Mouse (Mus musculus) heart, embryonic 15.5 days (tissue): Measurements from ENCODE around the gene Lnpep. TPM values are rescaled to one million over a fixed set of nuclear protein-coding genes. Genes with fewer than 3 reads are reported as not detected.
"Not testable (repeated sequence)": the region's sequence is repeated elsewhere in the genome, so short reads cannot be mapped to it uniquely, and the experiment has no call there.

Experiments
- ATAC-seq: fragments of 200-750 bp; cut with Nextera tagmentation; replicated peaks from 2 replicates; pipeline ENCODE4 v1.8.0; 2017; ENCODE audit warnings: low read depth, moderate TSS enrichment; ENCODE audit not compliant: insufficient number of reproducible peaks, insufficient read depth, low FRiP score
- H3K27ac ChIP-seq: fragments of 300-500 bp; sonication (generic); 2 replicates; pipeline ENCODE4 v1.5.1; 2015; ENCODE audit warnings: mild to moderate bottlenecking, inconsistent platforms
- H3K27me3 ChIP-seq: fragments of 300-500 bp; sonication (generic); 2 replicates; pipeline ENCODE4 v1.6.1; 2015; ENCODE audit warnings: inconsistent platforms
- H3K36me3 ChIP-seq: fragments of 300-500 bp; sonication (generic); 2 replicates; pipeline ENCODE4 v1.6.1; 2015; ENCODE audit warnings: mild to moderate bottlenecking, inconsistent platforms
- H3K4me1 ChIP-seq: fragments of 300-500 bp; sonication (generic); replicated peaks from 2 replicates; pipeline ENCODE4 v1.6.1; 2015; ENCODE audit warnings: inconsistent platforms
- H3K4me2 ChIP-seq: fragments of 300-500 bp; sonication (generic); 2 replicates; pipeline ENCODE4 v1.6.1; 2015; ENCODE audit warnings: inconsistent platforms, mild to moderate bottlenecking, moderate library complexity
- H3K4me3 ChIP-seq: fragments of 300-500 bp; sonication (generic); 2 replicates; pipeline ENCODE4 v1.5.1; 2015; ENCODE audit warnings: mild to moderate bottlenecking, inconsistent platforms
- H3K9ac ChIP-seq: fragments of 300-500 bp; sonication (generic); 2 replicates; pipeline ENCODE4 v1.6.1; 2015; ENCODE audit warnings: mild to moderate bottlenecking, inconsistent platforms
- H3K9me3 ChIP-seq: fragments of 300-500 bp; sonication (generic); replicated peaks from 2 replicates; pipeline ENCODE4 v1.6.1; 2016; ENCODE audit warnings: inconsistent platforms
- WGBS: fragments of 180-500 bp; shearing (Covaris S2); methylation state at CpG from one replicate; pipeline ENCODE4 v1.1.7; 2015; ENCODE audit warnings: mixed read lengths; 5-methylcytosine and 5-hydroxymethylcytosine counted together
- polyA plus RNA-seq: library from polyadenylated mRNA; unstranded; fragments of >200 nt; fragmentation: Nextera tagmentation; extraction: Ambion mirVana; gene quantifications from 2 replicates; pipeline ENCODE4 v1.2.1, GENCODE M21; 2015

Gene Lnpep
- polyA plus RNA-seq, 1 experiment from 2014 or later: 12.3 TPM

DNA sequence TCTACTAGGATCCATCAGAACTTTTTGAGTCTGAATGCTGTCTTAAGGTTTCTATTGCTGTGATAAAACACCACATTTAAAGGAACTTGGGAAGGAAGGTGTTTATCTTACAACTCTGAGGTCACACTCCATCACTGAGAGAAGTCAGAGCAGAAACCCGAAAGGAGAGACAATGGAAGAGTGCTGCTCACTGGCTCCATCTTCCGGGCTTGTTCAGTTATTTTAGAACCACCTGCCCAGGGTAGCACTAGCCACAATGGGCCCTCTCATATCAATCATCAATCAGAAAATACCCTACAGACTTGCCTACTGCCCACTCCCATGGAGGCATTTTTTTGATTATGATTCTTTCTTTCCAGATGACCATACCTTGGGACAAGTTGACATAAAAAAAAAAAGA, 41.0 kb downstream of the Lnpep start:
- Histone ChIP-seq H3K36me3 (no peaks in the 10 kb centered on the region), H3K4me1 (peaks cover 9% of the 10 kb centered on the region), H3K4me2 (no peak overlapping the region), H3K4me3 (no peak overlapping the region), H3K9ac (no peak overlapping the region), H3K27ac (no peak overlapping the region), H3K27me3 (no peaks in the 10 kb centered on the region), H3K9me3 (no peaks in the 10 kb centered on the region)
- no peak for ATAC-seq
- WGBS: 53% methylated on average over 2 of the region's 2 CpGs

DNA sequence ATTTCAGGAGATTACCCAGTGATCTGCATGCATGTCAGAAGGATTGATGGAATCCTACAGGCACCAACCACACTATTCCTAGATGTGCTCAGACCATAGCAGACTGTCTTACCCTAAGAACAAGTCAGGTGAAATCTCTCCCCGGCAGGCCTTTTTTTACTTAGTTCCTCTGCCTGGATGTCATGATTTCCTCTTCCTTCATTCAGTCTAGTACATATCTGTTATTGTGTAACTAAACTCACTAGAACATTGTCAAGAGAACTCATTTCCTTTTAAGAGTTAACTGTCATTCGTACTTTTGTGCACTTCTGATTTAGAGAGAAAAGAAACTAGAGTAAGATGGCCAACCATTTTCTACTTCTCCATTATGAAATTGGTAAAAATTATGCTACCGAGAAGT, 43.6 kb downstream of the Lnpep start:
- WGBS: 81% methylated on average over 3 of the region's 3 CpGs
- Histone ChIP-seq H3K27ac (no peak overlapping the region), H3K27me3 (no peaks in the 10 kb centered on the region), H3K9ac (no peak overlapping the region), H3K4me2 (no peak overlapping the region), H3K4me3 (no peak overlapping the region), H3K9me3 (no peaks in the 10 kb centered on the region), H3K4me1 (peaks cover 14% of the 10 kb centered on the region), H3K36me3 (peaks cover 9% of the 10 kb centered on the region; the same call in 1 of the 2 replicates)
- no peak for ATAC-seq

DNA sequence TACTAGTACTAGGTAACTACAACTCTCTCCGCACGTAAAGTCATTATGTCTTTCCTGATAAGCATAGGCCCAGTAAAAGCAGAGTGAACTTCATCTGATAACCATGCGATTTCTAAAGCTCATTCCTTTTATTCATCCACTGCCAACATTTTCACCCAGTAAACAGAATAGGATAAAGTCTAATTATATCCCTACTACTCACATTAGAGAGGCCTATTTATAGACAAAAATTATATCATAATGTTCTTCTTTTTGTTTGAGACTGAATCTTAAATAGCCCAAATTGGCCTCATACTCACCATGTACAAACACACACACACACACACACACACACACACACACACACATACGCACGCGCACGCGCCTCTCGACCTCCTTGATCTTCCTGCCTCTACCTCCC, 48.5 kb downstream of the Lnpep start:
- Histone ChIP-seq H3K4me1 (peaks cover 16% of the 10 kb centered on the region), H3K9me3 (no peaks in the 10 kb centered on the region), H3K4me2 (no peak overlapping the region; the same call in 1 of the 2 replicates), H3K36me3 (peaks cover 38% of the 10 kb centered on the region; the same call in 1 of the 2 replicates), H3K4me3 (no peak overlapping the region), H3K27ac (peak overlapping the region; percentile 59), H3K27me3 (no peaks in the 10 kb centered on the region), H3K9ac (no peak overlapping the region)
- no peak for ATAC-seq
- 80% methylated on average over 9 of the region's 9 CpGs for WGBS

DNA sequence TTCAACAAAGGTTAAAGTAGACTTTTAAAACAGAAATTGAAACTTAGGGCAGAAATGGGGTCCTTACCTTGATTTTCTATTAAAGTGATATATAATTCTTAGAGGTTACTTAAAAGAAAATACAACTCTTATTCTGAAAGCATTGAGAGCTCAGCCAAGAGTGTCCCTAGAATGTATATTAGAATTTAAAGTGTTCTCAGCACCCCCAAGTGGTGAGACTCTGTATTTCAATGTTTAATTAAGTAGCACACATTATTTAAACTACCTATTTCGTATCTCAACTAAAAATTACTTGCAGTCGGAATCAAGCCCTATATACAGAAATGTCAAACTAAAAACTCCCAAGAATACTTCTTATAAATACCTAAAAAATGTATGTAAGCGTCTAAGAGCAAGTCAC, 57.8 kb downstream of the Lnpep start:
- H3K4me3 ChIP-seq: no peak overlapping the region
- H3K4me1 ChIP-seq: no peaks in the 10 kb centered on the region
- H3K9ac ChIP-seq: no peak overlapping the region
- 50% methylated on average over 3 of the region's 3 CpGs for WGBS
- no peaks in the 10 kb centered on the region for H3K27me3 ChIP-seq
- no peak overlapping the region for H3K27ac ChIP-seq
- peaks cover 60% of the 10 kb centered on the region for H3K36me3 ChIP-seq
- no peak overlapping the region for H3K4me2 ChIP-seq
- ATAC-seq: no peak
- H3K9me3 ChIP-seq: no peaks in the 10 kb centered on the region

DNA sequence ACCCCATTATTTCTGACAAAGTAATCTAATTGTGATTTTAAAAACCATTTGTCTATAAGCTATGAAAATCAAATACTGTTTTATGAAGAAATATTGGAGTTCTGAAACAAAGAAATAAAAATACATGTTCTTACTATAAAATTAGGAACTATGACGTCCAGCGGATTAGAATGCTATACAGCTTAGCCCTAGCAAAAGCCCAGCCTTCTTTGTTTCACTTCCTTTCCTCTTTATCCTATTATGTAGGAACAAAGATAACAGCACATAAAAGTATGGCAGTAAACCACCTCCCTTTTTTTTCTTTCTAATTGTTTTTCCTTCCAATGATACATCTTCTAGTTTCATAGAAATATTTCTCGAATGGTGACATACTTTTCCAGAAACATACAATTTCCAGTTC, 75.9 kb downstream of the Lnpep start:
- Histone ChIP-seq H3K9ac (no peak overlapping the region), H3K9me3 (no peaks in the 10 kb centered on the region), H3K27me3 (no peaks in the 10 kb centered on the region), H3K36me3 (peaks cover 24% of the 10 kb centered on the region), H3K4me2 (no peak overlapping the region), H3K4me1 (no peaks in the 10 kb centered on the region), H3K27ac (no peak overlapping the region), H3K4me3 (no peak overlapping the region)
- ATAC-seq: no peak
- WGBS: 72% methylated on average over 3 of the region's 3 CpGs

DNA sequence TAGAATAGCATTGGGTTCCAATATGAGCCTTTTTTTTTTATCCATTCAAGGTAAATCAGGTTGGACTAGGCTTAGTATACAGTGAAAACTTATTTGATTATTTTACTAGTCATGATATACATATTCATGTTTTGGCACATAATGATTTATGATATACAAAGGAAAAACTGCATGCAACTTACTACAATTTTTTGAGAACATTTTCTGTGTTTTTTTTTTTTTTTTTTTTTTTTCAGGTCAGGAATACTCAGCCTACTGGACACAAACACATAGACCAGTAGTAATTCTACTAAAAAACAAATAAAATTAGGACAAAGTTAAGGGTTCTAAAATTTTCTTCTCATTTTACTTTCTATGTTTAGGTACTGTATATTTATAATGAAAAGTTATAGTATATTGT, 93.5 kb downstream of the Lnpep start:
- H3K4me3 ChIP-seq: no peak overlapping the region
- no peak overlapping the region for H3K27ac ChIP-seq
- no peak overlapping the region for H3K4me2 ChIP-seq
- H3K36me3 ChIP-seq: peaks cover 61% of the 10 kb centered on the region
- no peaks in the 10 kb centered on the region for H3K9me3 ChIP-seq
- H3K9ac ChIP-seq: no peak overlapping the region
- no peaks in the 10 kb centered on the region for H3K27me3 ChIP-seq
- no peak for ATAC-seq
- H3K4me1 ChIP-seq: no peaks in the 10 kb centered on the region

DNA sequence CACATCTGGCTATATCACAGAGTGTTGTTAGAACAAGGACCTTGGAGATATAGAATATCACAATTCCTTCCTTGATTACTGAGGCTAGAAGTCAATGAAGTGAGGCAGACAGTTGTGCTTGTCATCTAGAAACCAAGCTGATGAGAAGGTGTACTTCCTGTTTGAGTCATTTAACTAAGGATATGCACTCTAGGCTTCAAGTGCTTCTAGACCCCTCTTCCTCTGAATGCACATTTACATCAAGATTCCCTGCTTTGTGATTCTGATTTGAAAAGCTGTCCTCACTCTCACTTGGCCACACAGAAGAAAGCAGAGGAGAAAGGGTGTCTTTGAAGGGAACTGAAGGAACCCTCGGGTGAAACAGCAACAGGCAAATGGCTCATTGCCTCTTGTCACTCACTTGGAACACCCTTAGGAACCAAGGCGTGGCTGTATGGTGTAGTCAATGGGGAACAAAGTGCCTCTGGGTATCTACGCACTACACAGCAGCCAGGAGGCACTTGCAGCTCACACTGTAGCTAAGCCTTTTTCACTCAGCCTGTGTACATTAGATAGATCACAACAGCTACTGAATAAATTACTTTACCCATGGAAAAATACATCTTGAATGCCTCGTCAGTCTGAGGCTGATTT, 108.3 kb downstream of the Lnpep start:
- Histone ChIP-seq H3K27ac (no peak overlapping the region), H3K4me1 (no peaks in the 10 kb centered on the region), H3K36me3 (no peaks in the 10 kb centered on the region), H3K4me3 (no peak overlapping the region), H3K27me3 (no peaks in the 10 kb centered on the region), H3K4me2 (no peak overlapping the region), H3K9ac (no peak overlapping the region), H3K9me3 (no peaks in the 10 kb centered on the region)
- WGBS: 69% methylated on average over 4 of the region's 4 CpGs
- no peak for ATAC-seq

DNA sequence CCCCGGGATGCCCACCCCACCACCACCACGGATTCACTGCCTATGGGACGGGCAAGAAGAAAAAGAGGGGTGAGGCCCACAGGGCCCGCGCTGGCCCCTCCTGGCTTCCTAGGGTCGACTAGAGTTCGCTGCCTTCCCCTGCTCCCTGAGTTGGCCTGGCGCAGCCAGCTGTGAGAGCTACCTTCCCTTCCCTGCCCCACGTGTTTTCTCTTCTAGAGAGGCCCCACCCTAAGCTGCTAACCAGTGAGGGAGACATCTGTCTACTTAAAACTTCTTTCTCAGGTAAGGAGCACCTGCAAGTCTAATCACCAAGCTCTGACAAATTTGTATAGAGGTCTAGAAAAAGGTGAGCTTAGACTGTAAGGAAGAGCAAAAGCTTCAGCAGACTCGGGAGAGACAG, 118.2 kb downstream of the Lnpep start:
- H3K36me3 ChIP-seq: no peaks in the 10 kb centered on the region
- no peaks in the 10 kb centered on the region for H3K9me3 ChIP-seq
- H3K4me2 ChIP-seq: no peak overlapping the region
- 82% methylated on average over 10 of the region's 10 CpGs for WGBS
- no peak overlapping the region for H3K4me3 ChIP-seq
- no peak overlapping the region for H3K27ac ChIP-seq
- H3K4me1 ChIP-seq: no peaks in the 10 kb centered on the region
- H3K9ac ChIP-seq: no peak overlapping the region
- no peaks in the 10 kb centered on the region for H3K27me3 ChIP-seq
- no peak; the same call in 1 of the 2 replicates for ATAC-seq

DNA sequence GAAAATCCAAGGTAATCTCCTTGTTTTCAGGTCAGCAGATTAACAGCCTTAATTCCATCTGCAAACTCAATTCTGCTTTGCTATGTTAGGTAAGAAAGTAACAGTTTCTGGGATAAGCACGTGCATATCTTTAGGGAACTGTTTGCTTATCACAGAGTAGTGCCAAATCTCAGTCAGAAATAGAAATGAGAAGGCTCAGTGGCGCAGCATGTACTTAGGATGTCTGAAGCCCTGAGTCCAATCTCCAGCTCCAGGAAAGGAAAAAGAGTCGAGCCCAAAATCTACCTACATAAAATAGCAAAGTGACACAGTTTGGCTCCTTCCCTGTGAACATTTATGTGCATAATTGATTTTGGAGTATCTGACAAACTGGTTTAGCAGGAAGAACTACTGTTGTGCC, 125.6 kb downstream of the Lnpep start:
- Histone ChIP-seq H3K27ac (no peak overlapping the region), H3K9ac (no peak overlapping the region), H3K9me3 (no peaks in the 10 kb centered on the region), H3K27me3 (no peaks in the 10 kb centered on the region), H3K4me1 (peaks cover 10% of the 10 kb centered on the region; the same call in 1 of the 2 replicates), H3K4me3 (no peak overlapping the region), H3K36me3 (no peaks in the 10 kb centered on the region), H3K4me2 (no peak overlapping the region)
- ATAC-seq: no peak
- WGBS: 28% methylated on average over 3 of the region's 3 CpGs

DNA sequence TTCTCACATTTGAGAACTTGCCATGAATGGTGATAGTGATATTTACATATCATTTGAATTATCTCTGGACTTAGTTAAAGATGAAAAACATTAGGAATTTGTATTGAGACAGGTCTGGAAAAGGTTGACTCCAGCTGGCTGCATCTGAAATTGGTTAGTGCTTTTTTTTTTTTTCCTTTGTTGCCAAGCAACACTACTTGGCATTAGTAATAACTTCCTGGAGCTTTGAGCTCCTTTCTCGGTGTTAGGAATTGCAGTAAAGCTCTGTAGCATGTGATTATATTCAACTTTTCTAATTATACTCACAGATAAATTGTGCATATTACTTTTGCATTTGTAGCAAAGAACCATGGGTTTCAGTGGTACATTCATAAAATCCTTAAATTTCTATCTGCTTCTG, 126.0 kb downstream of the Lnpep start:
- Histone ChIP-seq H3K4me2 (no peak overlapping the region), H3K27ac (no peak overlapping the region), H3K4me3 (no peak overlapping the region), H3K36me3 (no peaks in the 10 kb centered on the region), H3K4me1 (peaks cover 10% of the 10 kb centered on the region; the same call in 1 of the 2 replicates), H3K9ac (no peak overlapping the region), H3K9me3 (no peaks in the 10 kb centered on the region), H3K27me3 (no peaks in the 10 kb centered on the region)
- no peak for ATAC-seq
- WGBS: 28% methylated on average over 1 of the region's 1 CpGs

DNA sequence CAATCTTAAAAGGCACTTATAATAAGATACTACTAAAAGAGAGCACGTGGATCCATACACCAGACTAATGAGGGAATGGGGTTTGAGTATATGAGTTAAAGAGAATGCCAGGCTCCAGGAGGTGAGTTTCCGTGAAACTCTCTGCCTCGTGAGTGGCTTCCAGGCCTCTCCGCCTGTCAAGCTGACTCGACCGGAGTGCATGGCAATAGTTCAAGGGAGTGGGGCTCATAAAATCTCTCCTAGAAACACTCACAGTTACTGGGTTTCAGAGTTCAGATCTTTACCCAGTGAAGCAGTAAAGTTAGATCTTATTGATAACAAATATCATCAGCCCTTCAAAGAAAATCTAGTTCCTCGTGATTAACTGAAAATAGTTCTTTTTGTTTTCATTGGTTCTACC, 128.1 kb downstream of the Lnpep start:
- H3K36me3 ChIP-seq: no peaks in the 10 kb centered on the region
- no peak overlapping the region for H3K27ac ChIP-seq
- H3K9ac ChIP-seq: no peak overlapping the region
- WGBS: 81% methylated on average over 7 of the region's 7 CpGs
- peaks cover 10% of the 10 kb centered on the region; the same call in 1 of the 2 replicates for H3K4me1 ChIP-seq
- H3K27me3 ChIP-seq: no peaks in the 10 kb centered on the region
- H3K4me2 ChIP-seq: no peak overlapping the region
- no peak for ATAC-seq
- H3K4me3 ChIP-seq: no peak overlapping the region
- no peaks in the 10 kb centered on the region for H3K9me3 ChIP-seq

DNA sequence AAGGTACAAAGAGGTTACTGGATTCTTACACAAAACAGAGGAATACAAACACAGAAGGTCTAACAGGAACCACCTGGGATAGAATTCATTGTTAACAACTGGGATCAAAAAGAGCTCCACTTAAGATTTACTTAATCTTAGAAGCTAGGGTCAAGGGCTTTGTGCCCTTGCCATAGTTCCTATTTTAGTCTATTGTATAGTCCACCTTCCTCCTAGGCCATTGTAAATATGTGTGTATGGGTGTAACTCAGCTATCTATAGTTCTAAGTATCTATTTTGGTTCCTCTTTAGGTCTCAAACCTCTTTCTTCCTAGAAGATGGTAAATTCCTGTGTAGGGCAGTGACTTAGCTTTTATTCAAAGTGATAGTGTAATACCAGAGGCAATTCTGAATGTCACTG, 128.6 kb downstream of the Lnpep start:
- H3K4me1 ChIP-seq, ATAC-seq, H3K9ac ChIP-seq, H3K27ac ChIP-seq, H3K4me3 ChIP-seq, H3K9me3 ChIP-seq, H3K27me3 ChIP-seq, H3K36me3 ChIP-seq, H3K4me2 ChIP-seq: not testable (repeated sequence)
